Mouse (Mus musculus) lung, postnatal 0 days (tissue): ENCODE data around the gene Adgrg2.

Experiments used
- CTCF ChIP-seq: IDR thresholded peaks from 2 replicates; pipeline ENCODE4 v1.5.1; 2016; ENCODE audit warnings: antibody characterized with exemption, mild to moderate bottlenecking
- EP300 ChIP-seq: IDR thresholded peaks from 2 replicates; pipeline ENCODE4 v1.6.1; 2016; ENCODE audit warnings: antibody characterized with exemption, mild to moderate bottlenecking, control low read depth

DNA sequence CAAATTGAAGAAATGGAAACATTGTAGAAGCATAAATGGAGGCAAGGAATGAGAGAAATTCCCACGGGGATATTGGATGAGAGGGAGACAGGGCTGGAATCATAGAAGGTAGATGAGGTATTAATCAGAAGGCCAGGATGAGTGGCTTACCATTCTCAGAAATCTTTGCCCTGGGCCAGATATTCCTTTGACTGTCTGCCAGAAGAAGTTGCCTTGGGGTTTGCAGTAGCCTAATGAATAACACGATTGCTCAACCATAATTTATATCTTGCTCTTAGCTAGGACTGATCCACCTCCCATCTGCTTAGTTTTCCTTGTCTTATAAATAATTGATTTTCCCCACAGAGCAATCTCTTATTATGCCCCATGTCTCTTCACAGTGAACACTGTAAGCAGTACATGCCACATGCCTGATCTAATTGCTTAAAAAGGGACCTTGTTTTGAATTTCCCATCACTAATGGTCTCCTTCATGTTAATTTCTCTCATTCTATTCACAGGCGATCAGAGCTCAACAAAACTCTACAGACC, 80.8 kb downstream of the Adgrg2 start:
- TF ChIP-seq CTCF (no peak), EP300 (no peak)
